Mouse (Mus musculus) 3T3-L1 (cell line): ENCODE measurements at regions not wholly inside any gene's neighbourhood (a gene's known extent, or its start where the extent isn't known, plus 50 kb on each side); places are given as distances from the start of the nearest gene placed in this dataset.
A peak's percentile ranks its signal among the peaks of the same experiment; 100 is the strongest.
"Not testable (repeated sequence)": the region's sequence is repeated elsewhere in the genome, so short reads cannot be mapped to it uniquely, and the experiment has no call there.

Source experiments
- DNase-seq: peaks from one replicate; pipeline ENCODE4 v3.0.0-alpha.2; 2015; ENCODE audit warnings: low read depth, low spot score

- DNase-seq: no peak
Observed at GRCm38 (mm10) chr12:93812963-93813733, 1878.9 kb upstream of the Flrt2 start.

DNA sequence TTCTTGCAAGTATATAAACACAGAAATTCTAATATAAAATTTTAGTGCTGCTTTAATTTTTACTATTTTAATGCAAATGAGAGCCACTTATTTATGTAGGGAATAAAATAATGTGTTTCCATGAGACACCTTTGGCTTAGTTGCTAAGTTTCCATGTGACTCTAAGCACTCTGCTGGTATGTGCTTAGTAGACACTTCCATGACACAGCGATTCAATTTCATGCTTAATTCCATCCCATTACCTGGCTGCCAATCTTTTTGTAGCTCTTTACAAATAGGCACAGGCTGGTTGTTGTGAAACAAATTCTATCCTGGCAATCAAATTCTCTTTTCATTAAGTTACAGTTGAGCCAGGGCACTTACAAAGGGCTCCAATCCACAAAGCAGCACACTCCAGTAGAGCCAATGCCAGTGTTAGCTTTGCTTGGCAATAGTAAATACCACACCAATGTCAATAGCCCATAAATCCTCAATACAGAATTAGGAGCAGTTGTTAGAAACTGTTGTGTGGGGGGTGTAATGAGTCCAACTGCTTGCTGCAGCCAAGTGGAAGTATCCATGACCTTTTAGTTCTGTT lies 1841.0 kb upstream of the Flrt2 start:
- DNase-seq: no peak

- DNase-seq: no peak
Observed at GRCm38 (mm10) chr12:93851660-93852059, 1840.4 kb upstream of the Flrt2 start.

DNA sequence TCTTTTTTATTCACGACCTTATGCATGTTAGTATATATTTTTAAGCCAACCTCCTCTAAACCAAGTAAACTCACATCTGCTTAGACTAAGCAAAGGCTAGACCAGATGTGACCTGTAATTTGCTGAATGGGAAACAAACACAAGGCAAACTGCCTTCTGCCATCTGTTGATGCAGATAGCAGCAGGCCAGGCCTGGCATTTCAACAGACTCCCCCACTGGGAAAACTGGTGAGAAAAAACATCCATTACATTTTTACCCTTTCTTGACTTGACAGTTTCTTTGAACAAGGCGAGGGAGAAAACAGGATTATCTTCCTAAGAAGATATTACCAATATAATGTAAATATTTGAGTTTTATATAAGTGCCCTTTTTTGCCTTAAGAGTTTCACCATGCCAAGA lies 1806.1 kb upstream of the Flrt2 start:
- DNase-seq: no peak

DNA sequence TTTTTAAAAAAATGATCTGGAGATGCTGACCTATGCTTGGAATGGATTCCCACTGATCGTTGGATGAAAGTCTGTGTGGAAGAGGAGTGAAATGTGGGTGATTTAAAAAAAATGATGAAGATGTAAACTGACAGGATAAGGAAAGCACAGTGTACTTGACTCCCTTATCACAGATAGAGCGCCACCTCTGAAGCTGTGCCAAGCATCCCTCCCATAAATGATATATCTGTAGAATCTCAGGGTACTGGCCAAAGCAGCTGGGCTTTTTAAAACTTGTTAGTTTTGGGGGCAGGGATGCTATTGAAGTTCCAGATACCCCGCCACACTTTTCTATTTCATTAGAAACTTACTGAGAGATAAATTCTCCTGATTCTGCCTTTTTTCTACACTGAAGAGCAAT lies 1801.9 kb upstream of the Flrt2 start:
- DNase-seq: no peak

DNA sequence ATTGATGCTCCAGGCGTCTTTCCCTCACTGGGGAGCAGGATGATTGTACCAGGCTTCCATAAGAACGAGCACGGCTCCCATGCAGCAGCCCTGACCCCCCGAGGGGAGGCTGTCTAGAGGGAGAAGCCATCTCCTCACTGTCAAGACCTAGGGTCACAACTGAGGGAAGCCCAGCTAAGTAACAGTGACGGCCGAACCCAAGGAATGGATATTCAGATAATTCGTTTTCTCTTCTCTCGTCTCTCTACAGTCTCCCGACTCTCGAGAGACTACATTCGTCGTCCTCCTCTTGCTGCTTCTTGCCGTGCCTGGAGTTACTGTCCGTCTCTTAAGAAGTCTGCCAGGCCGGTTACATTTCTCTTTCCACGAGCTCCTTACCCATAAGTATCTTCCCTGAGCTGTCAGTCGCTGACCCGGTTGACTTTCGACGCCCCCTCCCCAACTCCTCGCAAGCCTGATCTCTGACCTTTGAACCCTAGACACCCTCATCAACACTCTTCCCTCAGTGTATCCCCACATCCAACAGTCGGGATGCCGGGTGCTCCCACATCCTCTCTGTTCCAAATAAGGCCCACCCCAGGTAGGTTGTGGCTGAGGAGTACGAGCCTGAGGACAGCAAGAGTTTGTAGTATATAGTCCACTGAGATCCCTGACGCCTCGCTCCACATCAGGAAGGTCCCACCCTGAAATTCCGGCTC lies 1763.3 kb upstream of the Flrt2 start:
- not testable (repeated sequence) for DNase-seq

DNA sequence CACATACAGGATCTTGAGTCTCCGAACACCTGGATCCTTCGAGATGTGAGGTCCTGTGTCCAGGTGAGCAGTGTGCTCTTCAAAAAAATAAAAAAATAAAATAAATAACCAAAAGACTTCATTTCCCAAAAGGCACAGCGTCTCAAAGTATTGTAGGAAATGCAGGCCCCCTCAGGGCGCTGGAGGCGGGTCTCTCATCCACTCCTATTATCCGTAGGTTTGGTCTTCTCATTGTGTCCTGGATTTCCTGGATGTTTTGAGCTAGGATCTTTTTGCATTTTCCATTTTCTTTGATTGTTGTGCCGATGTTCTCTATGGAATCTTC lies 1762.8 kb upstream of the Flrt2 start:
- not testable (repeated sequence) for DNase-seq

- DNase-seq: not testable (repeated sequence)
Observed at GRCm38 (mm10) chr12:93930242-93930641, 1761.8 kb upstream of the Flrt2 start.

DNA sequence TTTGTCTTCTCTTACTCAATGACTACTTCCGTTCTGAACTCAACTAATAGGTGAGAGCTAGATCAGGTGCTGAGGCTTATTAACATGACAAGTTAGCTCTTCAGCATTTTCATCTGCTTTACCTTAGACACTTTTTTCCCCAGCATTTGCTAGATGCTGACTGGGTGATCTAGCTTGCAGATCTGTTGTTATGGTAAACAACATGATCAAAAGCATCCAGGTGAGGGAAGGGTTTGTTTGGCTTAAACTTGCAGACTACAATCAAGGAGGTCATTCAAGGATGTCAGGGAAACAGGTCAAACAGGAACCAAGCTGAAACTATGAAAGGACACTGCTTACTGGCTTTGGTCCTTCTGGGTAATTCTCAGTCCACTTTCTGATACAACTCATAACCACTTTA lies 1731.2 kb upstream of the Flrt2 start:
- no peak for DNase-seq

DNA sequence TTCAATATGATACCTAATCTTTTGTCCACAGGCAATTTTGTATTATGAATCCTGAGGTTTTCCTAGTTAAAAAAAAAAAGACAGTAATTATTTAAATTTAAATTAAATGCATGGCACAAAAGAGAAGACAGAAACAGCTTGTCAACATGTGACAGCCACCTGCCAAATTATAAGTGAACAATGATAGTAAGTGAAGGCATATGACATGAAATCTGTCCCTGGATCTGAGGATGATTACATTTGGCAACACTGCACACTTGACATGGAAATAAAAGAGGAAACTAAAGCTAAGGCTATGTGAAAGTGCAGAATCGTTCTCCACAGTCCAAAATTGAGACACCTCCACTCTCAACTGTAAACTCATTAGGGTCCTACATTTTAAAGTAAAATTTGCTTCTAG lies 1710.7 kb upstream of the Flrt2 start:
- no peak for DNase-seq

DNA sequence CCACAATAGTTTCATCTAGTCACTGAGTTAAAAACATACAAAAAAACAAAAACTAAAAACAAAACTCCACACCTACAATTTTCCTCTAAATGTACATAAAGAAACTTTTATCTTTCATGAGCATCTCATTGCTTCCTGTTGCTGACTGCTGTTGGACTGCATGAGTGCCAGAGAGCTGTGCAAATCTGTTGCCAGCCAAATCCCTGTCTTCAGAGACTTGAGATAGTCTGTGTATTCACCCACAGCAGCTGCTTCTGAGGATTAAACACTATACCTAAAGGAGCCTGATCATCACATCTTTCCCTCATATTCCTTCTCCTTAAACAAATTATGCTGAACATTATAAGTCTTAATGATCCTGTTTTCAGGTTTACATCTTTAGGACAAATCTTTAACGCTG lies 1700.5 kb upstream of the Flrt2 start:
- DNase-seq: no peak

- no peak for DNase-seq
Observed at GRCm38 (mm10) chr12:93993875-93994274, 1698.2 kb upstream of the Flrt2 start.

DNA sequence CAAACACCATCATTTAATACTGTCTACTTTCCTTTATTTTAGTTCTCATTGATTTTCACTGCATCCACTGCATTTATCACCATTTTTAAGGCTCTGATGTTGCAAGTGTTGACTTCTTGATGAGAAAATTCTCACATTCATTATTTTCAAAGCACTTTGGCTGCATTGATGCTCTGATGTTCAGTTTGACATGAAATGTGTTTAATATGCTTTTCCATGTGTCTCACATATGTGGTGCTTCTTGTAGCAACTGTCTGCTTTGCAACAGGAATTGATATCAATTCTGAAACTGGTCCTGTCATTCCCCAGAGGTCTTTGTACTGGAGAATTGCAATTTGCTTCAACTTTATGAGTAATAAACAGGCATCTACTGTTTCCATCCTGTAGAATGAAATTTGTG lies 1676.1 kb upstream of the Flrt2 start:
- DNase-seq: no peak

DNA sequence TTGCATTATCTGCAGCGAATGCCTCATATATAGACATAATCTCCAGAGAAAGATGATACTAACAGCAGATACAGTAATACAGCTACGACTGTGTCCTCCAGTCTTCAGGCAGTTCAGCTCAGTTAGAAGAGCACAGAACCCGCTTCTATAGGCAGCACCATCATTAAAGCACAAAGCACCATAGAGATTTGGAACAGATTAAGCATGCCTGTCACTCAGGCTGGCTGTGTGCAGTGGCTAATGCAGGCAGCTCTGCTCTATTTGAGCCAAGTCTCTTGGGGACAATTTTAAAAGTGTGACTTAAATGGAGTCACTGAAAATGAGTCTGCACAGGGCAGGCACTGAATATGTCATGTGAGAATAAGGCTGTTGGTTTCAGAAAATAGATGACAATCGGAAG lies 1660.7 kb upstream of the Flrt2 start:
- no peak for DNase-seq

GRCm38 (mm10) chr12:94047972-94048371 lies 1644.1 kb upstream of the Flrt2 start:
- DNase-seq: no peak

- no peak for DNase-seq
Observed at GRCm38 (mm10) chr12:94057767-94058166, 1634.3 kb upstream of the Flrt2 start.

DNA sequence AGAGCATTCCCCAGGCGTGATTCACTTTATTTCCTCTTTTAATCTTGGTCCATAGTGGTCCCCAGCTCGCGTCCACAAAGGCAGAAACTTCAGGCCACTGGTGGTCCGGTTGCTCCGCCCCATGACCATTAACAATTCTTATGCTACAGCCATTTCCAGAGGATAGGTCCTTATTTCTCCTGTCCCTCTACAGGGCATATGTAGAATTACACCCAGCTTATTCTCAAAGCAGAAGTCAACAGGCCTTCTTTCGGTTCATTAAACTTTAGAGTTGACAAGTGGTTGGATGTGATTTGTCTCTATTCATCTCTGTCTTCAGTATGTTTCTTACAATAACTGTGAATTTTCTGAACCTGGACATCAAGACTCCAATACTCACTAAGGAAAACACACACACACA lies 1632.4 kb upstream of the Flrt2 start:
- DNase-seq: peak; percentile 5

DNA sequence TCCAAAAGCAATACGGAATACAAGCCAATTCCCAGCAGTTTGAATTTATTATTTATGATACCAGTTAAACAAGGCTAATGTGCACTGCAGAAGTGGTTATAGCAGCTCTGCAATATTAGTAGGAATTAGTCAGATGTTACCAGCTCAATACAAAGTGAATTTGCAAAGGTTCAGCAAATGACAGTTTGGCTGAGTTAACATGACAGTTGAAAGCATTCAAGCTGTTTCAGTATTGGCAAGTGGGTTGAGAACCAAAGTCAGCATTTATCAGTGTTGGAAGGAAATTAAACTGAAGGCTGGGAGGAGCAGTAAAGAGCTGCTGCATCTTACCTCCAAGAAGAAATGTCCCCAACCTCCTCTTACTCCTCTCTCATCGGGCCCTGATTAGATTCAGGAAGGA lies 1631.7 kb upstream of the Flrt2 start:
- DNase-seq: no peak

DNA sequence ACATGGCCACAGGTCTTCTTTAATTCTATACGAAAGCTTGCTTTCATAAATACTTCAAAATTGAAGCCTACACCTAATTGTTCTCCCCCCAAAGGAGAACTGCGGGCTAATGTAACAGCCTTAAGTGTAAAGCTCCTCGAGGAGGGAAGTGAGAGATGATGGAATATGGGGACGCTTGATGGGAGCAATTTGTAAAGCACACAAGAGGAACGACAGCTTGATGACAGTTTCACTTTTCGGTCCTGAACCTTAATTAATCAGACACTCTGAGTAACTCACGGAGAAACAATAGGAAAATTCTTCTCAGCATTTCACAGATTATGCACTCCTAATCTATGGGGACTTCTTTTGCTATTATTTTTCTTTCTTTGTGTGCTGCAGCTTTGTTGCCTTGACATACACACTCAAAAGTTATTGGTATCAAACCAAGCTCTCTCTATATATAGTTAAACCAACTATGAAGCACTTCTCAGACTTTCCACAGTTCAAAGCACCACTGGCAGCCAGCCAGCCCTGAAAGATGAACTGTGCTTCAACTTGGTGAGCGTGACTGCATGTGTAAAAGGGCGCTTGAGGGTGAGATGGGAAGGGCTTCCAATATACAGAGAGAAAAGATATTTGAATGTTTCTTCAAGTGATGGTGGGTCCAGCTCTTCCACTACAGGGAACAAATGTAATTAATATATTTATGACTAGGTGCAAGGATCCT lies 1625.4 kb upstream of the Flrt2 start:
- no peak for DNase-seq

DNA sequence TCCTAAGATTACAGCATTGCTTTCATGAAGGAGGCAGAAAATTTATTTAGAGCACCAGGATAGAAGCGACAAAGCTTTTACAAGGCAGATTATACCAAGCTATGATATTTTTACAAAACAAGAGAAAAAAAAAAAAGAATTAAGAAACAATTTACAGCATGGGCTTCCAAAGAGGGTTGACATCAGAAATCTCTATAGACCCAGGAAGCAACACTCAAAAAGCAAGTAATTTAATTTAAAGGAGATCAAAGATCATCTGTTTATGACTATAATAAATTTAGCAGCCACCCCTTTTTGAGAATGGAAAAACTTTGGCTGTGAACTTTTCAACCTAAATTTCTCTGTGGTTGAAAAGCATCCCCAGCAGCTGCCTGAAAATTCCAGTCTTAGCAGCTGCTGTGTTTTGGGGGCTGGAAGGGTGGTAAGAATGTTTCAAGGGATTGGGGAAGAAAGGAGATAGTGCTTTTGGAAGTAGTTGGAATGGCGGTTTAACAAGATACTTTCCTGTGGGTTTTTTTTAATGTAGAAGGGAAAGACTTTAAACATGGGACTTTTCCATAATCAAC lies 1621.0 kb upstream of the Flrt2 start:
- DNase-seq: no peak

DNA sequence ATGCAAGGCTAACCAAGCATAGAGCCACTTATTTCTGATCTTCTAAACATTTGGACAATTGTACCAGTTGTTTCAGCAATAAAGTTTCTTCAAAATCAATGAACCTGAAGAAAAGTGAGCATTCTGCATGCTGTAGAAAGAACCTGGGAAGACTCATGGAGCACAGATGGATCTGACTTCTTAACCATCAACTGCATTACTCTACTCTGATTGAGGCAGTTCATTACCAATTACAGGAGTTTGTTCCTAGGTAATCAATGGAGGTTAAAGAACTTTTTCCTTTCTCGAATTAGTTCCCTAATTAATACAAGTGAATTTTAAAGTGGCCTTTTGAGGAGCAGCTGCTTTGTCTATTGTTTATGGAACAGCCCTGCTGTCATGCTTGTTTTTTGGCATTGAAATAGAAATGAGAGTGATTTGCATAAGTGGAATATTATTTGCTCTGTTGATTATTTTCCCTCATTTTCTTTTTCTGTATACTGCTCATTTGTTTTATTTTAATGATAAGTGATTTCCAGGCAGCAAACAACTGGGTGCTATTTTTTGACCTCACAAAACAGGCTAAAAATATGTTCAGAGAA lies 1586.4 kb upstream of the Flrt2 start:
- no peak for DNase-seq

- DNase-seq: no peak
Observed at GRCm38 (mm10) chr12:94150143-94150542, 1541.9 kb upstream of the Flrt2 start.
